Mouse (Mus musculus): ENCODE data around the gene Olfr195.
"Not testable (repeated sequence)": the region's sequence is repeated elsewhere in the genome, so short reads cannot be mapped to it uniquely, and the experiment has no call there.

Gene Olfr195

DNA sequence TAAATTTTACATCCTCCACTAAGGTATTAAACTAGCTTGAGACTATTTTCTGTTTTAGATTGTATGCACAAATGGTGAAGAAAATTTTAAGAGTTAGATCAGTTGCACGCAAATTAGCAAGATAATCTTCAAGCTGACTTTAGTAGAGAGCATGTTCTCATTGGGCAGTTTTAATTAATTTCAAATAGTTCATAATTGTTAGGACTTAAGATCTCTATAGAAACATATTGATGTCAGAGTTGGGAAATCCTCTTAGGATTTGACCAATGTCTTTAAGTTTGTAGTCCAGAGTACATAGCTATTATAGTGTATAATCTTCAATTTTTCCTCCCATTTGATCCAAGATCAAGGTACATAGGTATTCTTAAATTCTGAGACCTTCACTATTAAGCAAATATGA is at the start of gene Olfr195:
TSS of gene Olfr195 (plus strand) at position 301 of the 400 bp plus-strand sequence.
- DNase-seq (ENCODE audit: low spot score in 2 of 2), result no peak

DNA sequence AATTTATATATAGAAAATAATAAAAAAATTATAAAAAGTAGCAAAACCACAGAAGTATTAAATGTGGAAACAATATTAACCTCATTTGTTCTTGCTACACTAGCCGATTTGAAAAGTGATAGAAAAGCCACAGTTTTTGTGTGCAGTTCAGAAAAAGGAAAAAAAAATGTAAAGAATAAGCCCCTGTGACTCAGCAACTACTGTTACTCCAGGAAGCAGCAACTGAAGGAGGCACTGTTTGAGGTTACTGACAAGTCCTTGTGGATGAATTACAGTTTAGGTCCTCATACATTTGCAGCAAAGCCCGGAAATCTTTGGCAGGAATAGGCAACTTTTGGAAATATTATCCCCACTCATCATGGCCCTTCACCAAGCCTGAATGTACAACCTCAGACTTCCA is 41.5 kb upstream of the Olfr195 start:
- no peak for DNase-seq (ENCODE audit: low spot score in 2 of 2)

DNA sequence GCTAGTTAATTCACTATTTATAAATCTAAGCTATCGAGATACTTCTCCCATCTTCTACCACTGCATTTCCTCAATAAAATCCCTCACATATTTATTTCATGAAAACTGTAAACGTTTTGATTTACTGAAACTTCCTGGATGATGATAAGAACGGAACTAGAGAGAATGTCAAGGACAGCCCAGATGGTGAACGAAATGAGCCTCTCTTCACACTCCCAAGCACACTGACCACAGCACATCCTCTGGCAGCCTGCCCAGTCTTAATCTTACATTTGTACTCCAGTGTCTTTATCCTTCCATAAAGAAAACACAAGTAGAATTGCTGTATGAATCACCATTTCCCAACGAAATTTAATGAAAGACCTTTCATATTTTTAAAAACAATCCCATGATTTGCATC is 38.3 kb upstream of the Olfr195 start:
- not testable (repeated sequence) for DNase-seq (ENCODE audit: low spot score in 2 of 2)

DNA sequence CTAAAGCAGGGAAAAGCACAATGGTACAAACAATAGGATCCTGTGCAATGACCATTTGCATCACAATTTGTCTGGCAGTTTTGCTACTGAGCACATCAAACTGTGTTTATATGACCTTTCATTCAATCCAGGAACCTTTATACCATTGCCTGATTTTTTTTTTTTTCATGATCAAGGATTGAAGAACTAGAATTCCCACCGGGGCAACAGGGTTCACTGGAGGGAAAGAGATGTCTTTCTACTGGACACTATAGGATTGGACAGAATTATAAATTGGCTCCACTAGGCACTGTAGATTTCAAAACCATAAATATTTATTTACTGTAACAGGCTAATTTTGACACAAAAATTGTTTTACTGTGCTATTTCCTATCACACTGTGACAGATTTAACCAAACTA is 35.1 kb upstream of the Olfr195 start, which contains the start of gene Olfr193:
TSS of gene Olfr193 (minus strand) at position 101 of the 400 bp plus-strand sequence.
- DNase-seq (ENCODE audit: low spot score in 2 of 2), result no peak

DNA sequence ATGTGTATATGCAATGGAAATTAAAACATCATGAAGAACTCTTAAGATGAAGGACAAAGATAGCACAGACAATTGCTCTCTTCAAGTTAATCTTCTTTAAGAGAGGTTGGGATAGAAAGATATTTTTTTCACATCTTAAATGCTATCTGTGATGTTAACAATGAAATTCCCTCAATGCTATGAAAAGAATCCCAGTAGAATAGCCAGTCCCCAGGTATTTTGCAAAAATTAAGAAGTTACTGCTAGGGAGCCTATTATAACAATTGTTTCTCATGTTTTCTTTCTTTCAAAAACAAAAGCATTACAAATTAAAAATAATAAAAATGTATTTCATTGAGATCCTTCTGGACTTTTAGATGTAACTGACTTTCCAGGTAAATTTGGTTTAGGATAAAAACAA is 25.9 kb upstream of the Olfr195 start, which contains the start of gene Olfr194:
TSS of gene Olfr194 (minus strand) at position 101 of the 400 bp plus-strand sequence.
- DNase-seq (ENCODE audit: low spot score in 2 of 2), result no peak

DNA sequence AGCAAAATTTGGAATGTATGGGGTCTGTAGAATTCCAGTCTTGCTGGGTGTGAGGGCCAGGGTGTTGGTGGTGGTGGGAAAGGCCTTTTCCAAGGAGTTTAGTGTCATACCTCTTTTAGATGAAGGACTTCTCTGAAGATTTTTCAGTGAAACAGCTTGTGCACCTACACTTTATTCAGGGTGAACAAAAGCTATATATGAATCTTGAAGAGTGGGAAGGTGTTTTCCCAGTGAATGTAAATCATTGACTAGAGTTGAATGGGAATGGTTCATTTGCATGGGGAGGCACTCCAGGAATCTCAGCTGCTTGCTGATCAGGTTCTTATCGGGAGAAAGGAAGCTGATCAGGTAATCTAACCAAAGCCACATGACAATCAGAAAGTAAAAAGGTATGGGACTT is 16.1 kb upstream of the Olfr195 start:
- DNase-seq (ENCODE audit: low spot score in 2 of 2), result no peak

DNA sequence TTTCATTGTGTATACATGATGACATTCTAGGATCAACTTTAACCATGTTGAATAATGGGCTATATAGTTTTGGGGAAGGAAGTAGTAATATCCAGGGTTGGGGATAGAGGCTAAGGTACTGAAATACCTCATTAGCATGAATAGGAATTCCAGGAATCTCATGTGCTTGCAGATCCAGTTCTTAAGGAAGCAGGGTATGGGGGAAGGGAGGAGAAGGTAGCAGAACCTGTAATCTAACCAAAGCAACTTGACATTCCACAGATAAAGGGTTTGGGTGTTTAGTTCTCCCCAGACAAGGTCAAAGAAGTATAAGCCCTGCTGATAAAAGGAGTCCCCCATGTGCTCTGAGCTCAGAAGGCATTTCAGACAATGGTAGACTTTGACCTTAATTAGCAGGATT is 5.7 kb upstream of the Olfr195 start:
- no peak for DNase-seq (ENCODE audit: low spot score in 2 of 2)

DNA sequence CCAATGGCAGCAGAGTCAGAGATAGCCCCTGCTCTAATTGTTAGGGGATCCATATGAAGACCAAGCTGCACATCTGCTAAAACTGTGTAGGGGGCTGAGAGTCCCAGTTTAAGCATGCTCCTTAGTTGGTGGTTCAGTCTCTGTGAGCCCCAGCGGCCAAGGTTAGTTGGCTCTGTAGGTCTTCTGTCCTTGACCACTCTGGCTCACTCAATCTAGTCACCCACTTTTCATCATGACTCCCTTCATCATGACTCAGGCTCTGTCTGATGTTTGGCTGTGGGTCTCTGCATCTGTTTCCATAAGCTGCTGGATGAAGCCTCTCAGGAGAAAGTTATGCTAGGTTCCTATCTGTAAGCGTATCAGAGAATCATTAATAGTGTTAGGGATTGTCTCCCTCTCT is 5.2 kb downstream of the Olfr195 start:
- no peak for DNase-seq (ENCODE audit: low spot score in 2 of 2)

DNA sequence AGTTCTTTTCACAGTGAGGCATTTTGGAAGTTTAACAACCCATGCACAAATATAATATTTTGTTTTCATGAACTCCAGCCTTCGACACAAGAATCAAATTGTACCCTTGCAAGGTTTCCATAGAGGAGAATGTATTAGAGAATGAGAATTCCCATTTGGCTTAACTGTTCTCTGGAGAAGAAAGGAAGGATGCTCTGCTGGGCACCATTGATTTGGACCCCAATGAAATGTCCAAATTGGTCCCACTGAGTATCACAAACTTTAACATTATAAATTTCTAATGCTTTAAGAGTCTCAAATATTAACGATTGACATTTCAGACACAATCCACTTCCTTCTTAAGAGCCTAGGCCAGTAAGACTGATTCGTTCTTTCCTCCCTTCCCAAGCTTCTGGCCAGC is 23.5 kb downstream of the Olfr195 start, which contains the start of gene Olfr196:
TSS of gene Olfr196 (minus strand) at position 101 of the 400 bp plus-strand sequence.
- DNase-seq (ENCODE audit: low spot score in 2 of 2), result no peak

Data from urinary bladder, postnatal 36 days (tissue).